Mouse (Mus musculus) intestine, embryonic 14.5 days (tissue): ENCODE measurements around the gene Dcst2. TPM values are rescaled to one million over a fixed set of nuclear protein-coding genes. Genes with fewer than 3 reads are reported as not detected.
A peak's percentile ranks its signal among the peaks of the same experiment; 100 is the strongest.

Experiments
- ATAC-seq: fragments of 200-750 bp; cut with Nextera tagmentation; replicated peaks from 2 replicates; pipeline ENCODE4 v1.8.0; 2017; ENCODE audit warnings: low read depth, moderate number of reproducible peaks, moderate TSS enrichment, moderate library complexity; ENCODE audit not compliant: low FRiP score, low TSS enrichment
- DNase-seq: peaks from one replicate; pipeline ENCODE4 v3.0.0-alpha.2; 2018; ENCODE audit warnings: low spot score
- H3K27ac ChIP-seq: fragments of 300-500 bp; sonication (generic); 2 replicates; pipeline ENCODE4 v1.5.1; 2014; ENCODE audit warnings: low read depth, mild to moderate bottlenecking, control low read depth
- H3K27me3 ChIP-seq: fragments of 300-500 bp; sonication (generic); replicated peaks from 2 replicates; pipeline ENCODE4 v1.6.1; 2014; ENCODE audit warnings: low read length, control low read depth; ENCODE audit not compliant: control insufficient read depth, insufficient read depth
- H3K36me3 ChIP-seq: fragments of 300-500 bp; sonication (generic); 2 replicates; pipeline ENCODE4 v1.6.1; 2014; ENCODE audit warnings: low read length, control low read depth; ENCODE audit not compliant: control insufficient read depth, insufficient read depth
- H3K4me1 ChIP-seq: fragments of 300-500 bp; sonication (generic); replicated peaks from 2 replicates; pipeline ENCODE4 v1.6.1; 2014; ENCODE audit warnings: low read length, control low read depth, mixed read lengths; ENCODE audit not compliant: control insufficient read depth, insufficient read depth
- H3K4me2 ChIP-seq: fragments of 300-500 bp; sonication (generic); 2 replicates; pipeline ENCODE4 v1.6.1; 2014; ENCODE audit warnings: low read length
- H3K4me3 ChIP-seq: fragments of 300-500 bp; sonication (generic); 2 replicates; pipeline ENCODE4 v1.5.1; 2014; ENCODE audit warnings: low read depth, low read length, control low read depth, mixed read lengths
- H3K9ac ChIP-seq: fragments of 300-500 bp; sonication (generic); 2 replicates; pipeline ENCODE4 v1.6.1; 2014; ENCODE audit warnings: mild to moderate bottlenecking, low read length
- H3K9me3 ChIP-seq: fragments of 300-500 bp; sonication (generic); 2 replicates; pipeline ENCODE4 v1.6.1; 2016; ENCODE audit warnings: low read length, control low read depth; ENCODE audit not compliant: control insufficient read depth
- WGBS: fragments of 180-500 bp; shearing (Covaris S2); extraction: QIAGEN DNeasy Blood & Tissue Kit; methylation state at CpG from one replicate; pipeline ENCODE4 v1.1.7; 2014; 5-methylcytosine and 5-hydroxymethylcytosine counted together
- polyA plus RNA-seq: library from polyadenylated mRNA; unstranded; fragments of >200 nt; fragmentation: Nextera tagmentation; extraction: Ambion mirVana; gene quantifications from 2 replicates; pipeline ENCODE4 v1.2.1, GENCODE M21; 2014

Gene Dcst2
- polyA plus RNA-seq, 1 experiment from 2014 or later: 0.35 TPM

GRCm38 (mm10) chr3:89417131-89417530 lies 55.4 kb downstream of the Dcst2 start:
- DNase-seq (no peak), ATAC-seq (no peak)
- Histone ChIP-seq H3K4me1 (peaks cover 20% of the 10 kb centered on the region), H3K27ac (peak overlapping the region; percentile 98), H3K9me3 (no peaks in the 10 kb centered on the region), H3K9ac (peak overlapping the region; percentile 60), H3K36me3 (peaks cover 32% of the 10 kb centered on the region), H3K27me3 (no peaks in the 10 kb centered on the region), H3K4me3 (peak overlapping the region; percentile 84), H3K4me2 (peak overlapping the region; percentile 94)
- WGBS: 16% methylated on average over 2 of the region's 2 CpGs

GRCm38 (mm10) chr3:89417840-89418169 lies 56.0 kb downstream of the Dcst2 start:
- peak overlapping the region; percentile 84 for H3K4me3 ChIP-seq
- no peaks in the 10 kb centered on the region for H3K27me3 ChIP-seq
- under 1% methylated on average over 20 of the region's 20 CpGs for WGBS
- H3K9ac ChIP-seq: peak overlapping the region; percentile 60
- H3K4me2 ChIP-seq: peak overlapping the region; percentile 94
- H3K27ac ChIP-seq: peak overlapping the region; percentile 98
- H3K36me3 ChIP-seq: peaks cover 32% of the 10 kb centered on the region
- ATAC-seq (peak; percentile 47), DNase-seq (peak; percentile 98)
- H3K4me1 ChIP-seq: peaks cover 24% of the 10 kb centered on the region
- H3K9me3 ChIP-seq: no peaks in the 10 kb centered on the region

- H3K4me1 ChIP-seq: peaks cover 29% of the 10 kb centered on the region
- H3K4me3 ChIP-seq: peak within 1 kb of the TSS; percentile 84
- peak within 1 kb of the TSS; percentile 65 for H3K9ac ChIP-seq
- peak within 1 kb of the TSS; percentile 98 for H3K27ac ChIP-seq
- ATAC-seq (peak; percentile 93), DNase-seq (peak; percentile 95)
- H3K9me3 ChIP-seq: no peaks in the 10 kb centered on the region
- under 1% methylated on average over 39 of the region's 39 CpGs for WGBS
- no peaks in the 10 kb centered on the region for H3K27me3 ChIP-seq
- H3K36me3 ChIP-seq: peaks cover 29% of the 10 kb centered on the region
- H3K4me2 ChIP-seq: peak within 1 kb of the TSS; percentile 98
Observed at GRCm38 (mm10) chr3:89418170-89418860, 56.5 kb downstream of the Dcst2 start, which contains the start of the genes Cks1b and Shc1. Gene Cks1b (minus strand): TSS chr3:89418383. Gene Shc1 (plus strand): TSS chr3:89418443.

GRCm38 (mm10) chr3:89418861-89419250 lies 57.1 kb downstream of the Dcst2 start:
- no peaks in the 10 kb centered on the region for H3K9me3 ChIP-seq
- peak overlapping the region; percentile 65 for H3K9ac ChIP-seq
- DNase-seq (no peak), ATAC-seq (peak; percentile 40; the same call in 1 of the 2 replicates)
- H3K27me3 ChIP-seq: no peaks in the 10 kb centered on the region
- H3K4me1 ChIP-seq: peaks cover 34% of the 10 kb centered on the region
- 0% methylated on average over 16 of the region's 16 CpGs for WGBS
- peak overlapping the region; percentile 98 for H3K4me2 ChIP-seq
- H3K4me3 ChIP-seq: peak overlapping the region; percentile 84
- H3K27ac ChIP-seq: peak overlapping the region; percentile 98
- H3K36me3 ChIP-seq: peaks cover 28% of the 10 kb centered on the region

GRCm38 (mm10) chr3:89419571-89419970 lies 57.8 kb downstream of the Dcst2 start:
- Histone ChIP-seq H3K36me3 (peaks cover 27% of the 10 kb centered on the region), H3K9ac (peak overlapping the region; percentile 65), H3K4me3 (peak overlapping the region; percentile 84), H3K9me3 (no peaks in the 10 kb centered on the region), H3K27me3 (no peaks in the 10 kb centered on the region), H3K27ac (peak overlapping the region; percentile 98), H3K4me1 (peaks cover 41% of the 10 kb centered on the region), H3K4me2 (peak overlapping the region; percentile 98)
- WGBS: 2% methylated on average over 9 of the region's 9 CpGs
- ATAC-seq (no peak), DNase-seq (no peak)

- H3K9ac ChIP-seq: peak overlapping the region; percentile 65
- H3K36me3 ChIP-seq: peaks cover 27% of the 10 kb centered on the region
- H3K4me2 ChIP-seq: peak overlapping the region; percentile 98
- no peaks in the 10 kb centered on the region for H3K27me3 ChIP-seq
- 23% methylated on average over 3 of the region's 3 CpGs for WGBS
- DNase-seq (no peak), ATAC-seq (no peak)
- peaks cover 44% of the 10 kb centered on the region for H3K4me1 ChIP-seq
- peak overlapping the region; percentile 98 for H3K27ac ChIP-seq
- H3K4me3 ChIP-seq: peak overlapping the region; percentile 84
- H3K9me3 ChIP-seq: no peaks in the 10 kb centered on the region
Observed at GRCm38 (mm10) chr3:89419981-89420380, 58.2 kb downstream of the Dcst2 start.

- Histone ChIP-seq H3K36me3 (peaks cover 24% of the 10 kb centered on the region), H3K4me2 (peak overlapping the region; percentile 98), H3K27ac (peak overlapping the region; percentile 98), H3K4me3 (no peak overlapping the region), H3K4me1 (peaks cover 44% of the 10 kb centered on the region), H3K9me3 (no peaks in the 10 kb centered on the region), H3K9ac (no peak overlapping the region), H3K27me3 (no peaks in the 10 kb centered on the region)
- WGBS: 49% methylated on average over 2 of the region's 2 CpGs
- no peak for ATAC-seq
- DNase-seq: no peak
Observed at GRCm38 (mm10) chr3:89420421-89420820, 58.6 kb downstream of the Dcst2 start.

- peak overlapping the region; percentile 53 for H3K4me3 ChIP-seq
- WGBS: under 1% methylated on average over 11 of the region's 11 CpGs
- peaks cover 22% of the 10 kb centered on the region for H3K36me3 ChIP-seq
- peak; percentile 62 for ATAC-seq
- H3K9me3 ChIP-seq: no peaks in the 10 kb centered on the region
- H3K27ac ChIP-seq: peak overlapping the region; percentile 98
- DNase-seq: peak; percentile 76
- H3K9ac ChIP-seq: peak overlapping the region; percentile 61
- H3K27me3 ChIP-seq: no peaks in the 10 kb centered on the region
- H3K4me1 ChIP-seq: peaks cover 44% of the 10 kb centered on the region
- H3K4me2 ChIP-seq: peak overlapping the region; percentile 98
Observed at GRCm38 (mm10) chr3:89421002-89421774, 59.4 kb downstream of the Dcst2 start.
